Mouse (Mus musculus) hindbrain, embryonic 14.5 days (tissue): ENCODE results near the gene Ctso. TPM values are rescaled to one million over a fixed set of nuclear protein-coding genes. Genes with fewer than 3 reads are reported as not detected.

Source experiments
- ATAC-seq: fragments of 200-750 bp; cut with Nextera tagmentation; 2 replicates; pipeline ENCODE4 v1.8.0; 2017; ENCODE audit warnings: moderate number of reproducible peaks, mild to moderate bottlenecking, moderate TSS enrichment, moderate library complexity; ENCODE audit not compliant: low FRiP score
- DNase-seq: peaks from one replicate; pipeline ENCODE4 v3.0.0-alpha.2; 2015; ENCODE audit warnings: low spot score
- H3K27ac ChIP-seq: fragments of 300-500 bp; sonication (generic); 2 replicates; pipeline ENCODE4 v1.5.1; 2014; ENCODE audit warnings: mild to moderate bottlenecking, moderate library complexity
- H3K27me3 ChIP-seq: fragments of 300-500 bp; sonication (generic); 2 replicates; pipeline ENCODE4 v1.6.1; 2014; ENCODE audit warnings: mild to moderate bottlenecking, low read length, mixed read lengths; ENCODE audit not compliant: control insufficient read depth, insufficient read depth
- H3K36me3 ChIP-seq: fragments of 300-500 bp; sonication (generic); replicated peaks from 2 replicates; pipeline ENCODE4 v1.6.1; 2014; ENCODE audit not compliant: control insufficient read depth, insufficient read depth
- H3K4me1 ChIP-seq: fragments of 300-500 bp; sonication (generic); replicated peaks from 2 replicates; pipeline ENCODE4 v1.6.1; 2014; ENCODE audit warnings: antibody characterized with exemption, low read length, mixed read lengths; ENCODE audit not compliant: control insufficient read depth, insufficient read depth
- H3K4me2 ChIP-seq: fragments of 300-500 bp; sonication (generic); replicated peaks from 2 replicates; pipeline ENCODE4 v1.6.1; 2014; ENCODE audit warnings: mild to moderate bottlenecking, moderate library complexity
- H3K4me3 ChIP-seq: fragments of 300-500 bp; sonication (generic); replicated peaks from 2 replicates; pipeline ENCODE4 v1.5.1; 2014; ENCODE audit warnings: mild to moderate bottlenecking, low read length
- H3K9ac ChIP-seq: fragments of 300-500 bp; sonication (generic); 2 replicates; pipeline ENCODE4 v1.6.1; 2014
- H3K9me3 ChIP-seq: fragments of 300-500 bp; sonication (generic); 2 replicates; pipeline ENCODE4 v1.6.1; 2016; ENCODE audit warnings: low read length; ENCODE audit not compliant: control insufficient read depth
- WGBS: fragments of 180-500 bp; shearing (Covaris S2); extraction: QIAGEN DNeasy Blood & Tissue Kit; methylation state at CpG from one replicate; pipeline ENCODE4 v1.1.7; 2014; 5-methylcytosine and 5-hydroxymethylcytosine counted together
- polyA plus RNA-seq: library from polyadenylated mRNA; unstranded; fragments of >200 nt; fragmentation: Nextera tagmentation; extraction: Ambion mirVana; gene quantifications from 2 replicates; pipeline ENCODE4 v1.2.1, GENCODE M21; 2014

The Ctso gene
- polyA plus RNA-seq, 1 experiment from 2014 or later: 10.1 TPM

- Histone ChIP-seq H3K36me3 (no peaks in the 10 kb centered on the region), H3K9me3 (0 out of 2 replicates have a peak, but pooled peaks cover 3% of the 10 kb centered on the region), H3K9ac (no peak overlapping the region), H3K27ac (no peak overlapping the region), H3K27me3 (no peaks in the 10 kb centered on the region), H3K4me1 (no peaks in the 10 kb centered on the region), H3K4me3 (no peak overlapping the region), H3K4me2 (no peak overlapping the region)
- 88% methylated on average over 3 of the region's 3 CpGs for WGBS
- DNase-seq: no peak
- no peak for ATAC-seq
These were observed 10.7 kb downstream of the Ctso start for GRCm38 (mm10) chr3:81943097-81943496.

- H3K27me3 ChIP-seq: no peaks in the 10 kb centered on the region
- H3K36me3 ChIP-seq: no peaks in the 10 kb centered on the region
- no peak overlapping the region for H3K9ac ChIP-seq
- WGBS: 92% methylated on average over 7 of the region's 7 CpGs
- H3K27ac ChIP-seq: no peak overlapping the region
- no peak overlapping the region for H3K4me3 ChIP-seq
- H3K4me1 ChIP-seq: no peaks in the 10 kb centered on the region
- H3K4me2 ChIP-seq: no peak overlapping the region
- H3K9me3 ChIP-seq: 0 out of 2 replicates have a peak, but pooled peaks cover 3% of the 10 kb centered on the region
- DNase-seq (no peak), ATAC-seq (no peak)
These were observed 12.5 kb downstream of the Ctso start for GRCm38 (mm10) chr3:81944851-81945393.

GRCm38 (mm10) chr3:81949048-81949447, 16.6 kb downstream of the Ctso start:
- no peak overlapping the region for H3K9ac ChIP-seq
- DNase-seq (no peak), ATAC-seq (no peak)
- H3K9me3 ChIP-seq: no peaks in the 10 kb centered on the region
- no peaks in the 10 kb centered on the region for H3K27me3 ChIP-seq
- H3K4me2 ChIP-seq: no peak overlapping the region
- 80% methylated on average over 1 of the region's 1 CpGs for WGBS
- H3K4me3 ChIP-seq: no peak overlapping the region
- no peaks in the 10 kb centered on the region for H3K36me3 ChIP-seq
- H3K4me1 ChIP-seq: no peaks in the 10 kb centered on the region
- no peak overlapping the region for H3K27ac ChIP-seq

GRCm38 (mm10) chr3:81951785-81952184, 19.4 kb downstream of the Ctso start:
- Histone ChIP-seq H3K27me3 (no peaks in the 10 kb centered on the region), H3K9me3 (no peaks in the 10 kb centered on the region), H3K4me2 (no peak overlapping the region), H3K36me3 (no peaks in the 10 kb centered on the region), H3K4me3 (no peak overlapping the region), H3K9ac (no peak overlapping the region), H3K27ac (no peak overlapping the region), H3K4me1 (no peaks in the 10 kb centered on the region)
- 79% methylated on average over 2 of the region's 2 CpGs for WGBS
- ATAC-seq (no peak), DNase-seq (no peak)

GRCm38 (mm10) chr3:81957484-81957883, 25.1 kb downstream of the Ctso start:
- no peak for DNase-seq
- Histone ChIP-seq H3K9ac (no peak overlapping the region), H3K4me3 (no peak overlapping the region), H3K36me3 (no peaks in the 10 kb centered on the region), H3K27me3 (no peaks in the 10 kb centered on the region), H3K9me3 (no peaks in the 10 kb centered on the region), H3K27ac (no peak overlapping the region), H3K4me2 (no peak overlapping the region), H3K4me1 (no peaks in the 10 kb centered on the region)
- 93% methylated on average over 5 of the region's 5 CpGs for WGBS
- no peak for ATAC-seq

- H3K4me2 ChIP-seq: no peak overlapping the region
- H3K27me3 ChIP-seq: no peaks in the 10 kb centered on the region
- no peaks in the 10 kb centered on the region for H3K36me3 ChIP-seq
- no peak overlapping the region for H3K27ac ChIP-seq
- no peak overlapping the region for H3K9ac ChIP-seq
- 90% methylated on average over 5 of the region's 5 CpGs for WGBS
- H3K9me3 ChIP-seq: no peaks in the 10 kb centered on the region
- ATAC-seq: no peak
- no peak for DNase-seq
- no peak overlapping the region for H3K4me3 ChIP-seq
- H3K4me1 ChIP-seq: no peaks in the 10 kb centered on the region
These were observed 28.9 kb downstream of the Ctso start for GRCm38 (mm10) chr3:81961336-81961735.

GRCm38 (mm10) chr3:81963768-81964167, 31.4 kb downstream of the Ctso start:
- Histone ChIP-seq H3K27ac (no peak overlapping the region), H3K36me3 (no peaks in the 10 kb centered on the region), H3K4me1 (no peaks in the 10 kb centered on the region), H3K27me3 (no peaks in the 10 kb centered on the region), H3K9me3 (no peaks in the 10 kb centered on the region), H3K9ac (no peak overlapping the region), H3K4me2 (no peak overlapping the region), H3K4me3 (no peak overlapping the region)
- DNase-seq: no peak
- ATAC-seq: no peak
- WGBS: 77% methylated on average over 5 of the region's 5 CpGs

- H3K27me3 ChIP-seq: no peaks in the 10 kb centered on the region
- no peaks in the 10 kb centered on the region for H3K4me1 ChIP-seq
- no peak overlapping the region for H3K4me2 ChIP-seq
- no peaks in the 10 kb centered on the region for H3K9me3 ChIP-seq
- DNase-seq (no peak), ATAC-seq (no peak)
- no peak overlapping the region for H3K27ac ChIP-seq
- no peak overlapping the region for H3K9ac ChIP-seq
- no peak overlapping the region for H3K4me3 ChIP-seq
- H3K36me3 ChIP-seq: no peaks in the 10 kb centered on the region
- WGBS: 70% methylated on average over 3 of the region's 3 CpGs
These were observed 32.2 kb downstream of the Ctso start for GRCm38 (mm10) chr3:81964596-81964995.

GRCm38 (mm10) chr3:81975607-81976006, 43.2 kb downstream of the Ctso start:
- no peaks in the 10 kb centered on the region for H3K4me1 ChIP-seq
- H3K9me3 ChIP-seq: no peaks in the 10 kb centered on the region
- ATAC-seq: no peak
- no peak overlapping the region for H3K4me3 ChIP-seq
- H3K4me2 ChIP-seq: no peak overlapping the region
- no peaks in the 10 kb centered on the region for H3K36me3 ChIP-seq
- 81% methylated on average over 4 of the region's 4 CpGs for WGBS
- no peak overlapping the region for H3K27ac ChIP-seq
- no peak for DNase-seq
- no peaks in the 10 kb centered on the region for H3K27me3 ChIP-seq
- H3K9ac ChIP-seq: no peak overlapping the region

GRCm38 (mm10) chr3:81976102-81976501, 43.7 kb downstream of the Ctso start, which contains the start of gene Tdo2:
Tdo2 (minus strand) TSS chr3:81976202.
- H3K4me1 ChIP-seq: no peaks in the 10 kb centered on the region
- ATAC-seq: no peak
- no peak for DNase-seq
- no peak within 1 kb of the TSS for H3K4me2 ChIP-seq
- no peaks in the 10 kb centered on the region for H3K27me3 ChIP-seq
- H3K27ac ChIP-seq: no peak within 1 kb of the TSS
- no peak within 1 kb of the TSS for H3K4me3 ChIP-seq
- H3K9me3 ChIP-seq: no peaks in the 10 kb centered on the region
- H3K9ac ChIP-seq: no peak within 1 kb of the TSS
- no peaks in the 10 kb centered on the region for H3K36me3 ChIP-seq
